Mouse (Mus musculus) lung, postnatal 0 days (tissue): ENCODE results near the gene Krt222.

Experiments
- CTCF ChIP-seq: IDR thresholded peaks from 2 replicates; pipeline ENCODE4 v1.5.1; 2016; ENCODE audit warnings: antibody characterized with exemption, mild to moderate bottlenecking
- EP300 ChIP-seq: IDR thresholded peaks from 2 replicates; pipeline ENCODE4 v1.6.1; 2016; ENCODE audit warnings: antibody characterized with exemption, mild to moderate bottlenecking, control low read depth

DNA sequence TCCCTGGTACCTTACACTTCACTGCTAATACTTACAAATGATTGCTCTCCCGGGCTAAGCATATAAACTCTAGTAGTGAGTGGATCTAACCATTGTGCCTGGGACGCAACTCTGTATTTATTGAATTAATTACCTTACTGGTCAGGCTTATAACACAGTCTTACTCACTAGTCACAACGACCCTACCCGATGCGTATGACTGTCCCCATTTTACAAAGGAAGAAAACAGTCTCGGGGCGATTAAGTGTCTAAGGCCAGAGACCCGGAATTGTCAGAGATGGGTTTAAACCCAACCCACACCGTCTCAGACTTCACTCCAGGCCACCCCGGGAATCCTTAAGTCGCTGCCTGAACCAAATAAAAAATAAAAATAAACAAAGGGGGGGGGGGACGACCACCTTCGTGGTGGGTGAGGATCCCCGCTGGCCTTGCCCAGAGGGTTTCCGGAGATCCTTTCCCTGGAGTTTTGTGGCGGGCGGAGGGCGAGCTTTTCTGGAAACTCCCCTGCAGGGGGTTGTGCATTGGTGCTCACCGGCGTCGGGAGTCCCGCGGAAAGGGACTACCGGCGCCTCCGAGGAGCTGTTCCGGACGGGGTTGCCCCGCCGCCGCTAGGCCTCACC, 14.1 kb downstream of the Krt222 start:
- TF ChIP-seq CTCF (no peak), EP300 (no peak)
